Mouse (Mus musculus): Measurements from ENCODE around the gene Nxpe4.
"Not testable (repeated sequence)": the region's sequence is repeated elsewhere in the genome, so short reads cannot be mapped to it uniquely, and the experiment has no call there.

The Nxpe4 gene

GRCm38 (mm10) chr9:48240431-48240830 lies 78.6 kb downstream of the Nxpe4 start:
- DNase-seq (ENCODE audit: low read depth), result no peak

- no peak for DNase-seq (ENCODE audit: low read depth)
These were observed 80.0 kb downstream of the Nxpe4 start for GRCm38 (mm10) chr9:48241791-48242190.

DNA sequence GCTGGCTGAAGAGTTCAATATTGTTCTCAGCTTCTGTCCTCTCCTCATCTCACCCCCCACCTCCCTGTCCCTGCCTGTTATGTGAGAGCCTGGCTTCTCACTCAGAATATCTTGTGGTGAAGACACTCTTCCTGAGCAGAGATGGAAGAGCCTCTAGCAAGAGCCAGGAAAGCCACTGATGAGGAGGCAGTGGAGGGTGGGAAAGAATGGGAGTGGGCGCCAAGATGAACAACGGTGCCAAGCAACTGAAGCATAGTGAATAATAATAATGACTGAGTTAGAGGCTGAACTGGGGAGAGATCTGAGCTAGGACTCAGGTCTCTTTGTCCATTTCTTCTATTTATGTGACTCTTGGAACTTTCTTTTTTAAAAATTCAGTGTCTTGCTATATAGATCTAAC lies 80.9 kb downstream of the Nxpe4 start:
- no peak for DNase-seq (ENCODE audit: low read depth)

GRCm38 (mm10) chr9:48244175-48244574 lies 82.4 kb downstream of the Nxpe4 start:
- no peak for DNase-seq (ENCODE audit: low read depth)

- no peak for DNase-seq (ENCODE audit: low read depth)
These were observed 83.7 kb downstream of the Nxpe4 start for GRCm38 (mm10) chr9:48245525-48245924.

- no peak for DNase-seq (ENCODE audit: low read depth)
These were observed 85.5 kb downstream of the Nxpe4 start for GRCm38 (mm10) chr9:48247276-48247675.

DNA sequence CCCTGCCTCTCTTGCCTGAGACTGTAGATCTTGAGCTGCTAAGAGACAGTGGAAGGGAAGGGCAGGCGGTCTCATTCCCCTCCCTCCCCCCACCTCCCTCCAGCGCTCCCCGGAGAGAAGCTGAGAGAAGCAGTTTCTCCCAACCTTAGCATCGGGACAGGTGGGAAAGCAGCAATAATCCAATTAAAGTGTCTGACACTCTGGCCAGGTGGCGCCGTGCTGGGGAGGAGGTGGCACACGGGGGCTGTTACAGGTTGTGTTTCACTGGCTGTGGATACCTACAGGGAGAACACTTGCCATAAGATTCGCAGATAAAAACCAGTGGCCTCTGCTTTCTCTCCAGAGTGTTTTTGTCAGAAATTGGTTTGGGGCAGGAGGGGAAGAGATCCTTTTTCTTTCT lies 90.4 kb downstream of the Nxpe4 start:
- DNase-seq (ENCODE audit: low read depth), result no peak

DNA sequence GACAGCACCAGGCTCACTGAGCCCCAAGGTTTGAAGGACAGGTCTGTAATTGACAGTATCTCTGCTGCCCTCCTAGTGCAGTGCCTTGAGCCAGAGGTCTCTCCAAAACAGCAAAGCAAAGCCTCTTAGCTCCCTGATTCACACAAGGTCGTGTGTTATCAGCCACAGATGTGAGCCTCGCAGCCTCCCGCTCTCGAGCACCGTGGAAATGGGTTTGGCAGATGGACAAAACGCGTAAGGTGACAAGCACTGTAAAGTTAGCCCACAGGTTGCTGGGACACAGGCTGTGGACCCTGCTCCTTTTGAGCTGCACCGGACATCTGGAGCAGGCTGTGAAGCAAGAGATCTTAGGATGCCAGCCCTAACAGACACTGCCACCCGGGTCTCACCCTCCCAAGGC lies 95.2 kb downstream of the Nxpe4 start:
- DNase-seq (ENCODE audit: low read depth), result no peak

GRCm38 (mm10) chr9:48257741-48258423 lies 96.1 kb downstream of the Nxpe4 start:
- DNase-seq (ENCODE audit: low read depth), result no peak

DNA sequence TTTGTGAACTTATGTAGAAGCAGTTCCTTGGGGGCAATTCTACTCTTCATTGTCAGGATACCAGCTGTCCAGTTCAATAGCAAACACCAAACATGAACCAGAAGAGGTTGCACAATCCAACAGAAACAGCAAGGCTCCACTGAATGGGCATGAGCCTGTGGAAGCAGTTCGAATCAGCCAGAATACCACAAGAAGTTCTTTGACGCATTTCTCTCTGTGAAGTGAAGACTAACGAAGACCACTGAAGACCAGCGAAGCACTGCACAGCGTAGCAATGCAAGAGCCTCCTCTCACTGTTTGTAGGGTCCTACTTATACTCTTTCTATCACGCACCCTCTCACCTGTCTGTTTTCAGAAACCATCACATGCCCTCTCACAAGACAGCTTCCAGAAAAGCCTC lies 102.8 kb downstream of the Nxpe4 start:
- no peak for DNase-seq (ENCODE audit: low read depth)

DNA sequence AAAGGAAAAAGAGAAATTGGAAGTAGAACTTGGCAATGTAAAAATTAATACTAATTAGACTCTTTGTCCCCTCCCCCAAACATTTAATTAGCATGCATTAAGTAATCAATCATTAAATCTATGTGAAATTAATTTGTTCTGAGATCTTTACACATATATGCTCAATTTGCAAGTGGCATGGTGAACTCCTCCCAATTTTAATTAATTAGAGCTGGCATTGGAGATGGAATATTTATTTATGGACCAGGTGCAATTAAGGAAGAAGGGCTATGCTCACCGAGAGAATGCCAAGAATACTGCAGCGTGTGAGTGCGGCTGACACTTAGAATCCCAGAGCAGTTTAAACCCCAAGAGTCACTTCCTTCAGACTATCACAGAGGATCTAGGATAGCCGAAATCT lies 103.7 kb downstream of the Nxpe4 start:
- no peak for DNase-seq (ENCODE audit: low read depth)

DNA sequence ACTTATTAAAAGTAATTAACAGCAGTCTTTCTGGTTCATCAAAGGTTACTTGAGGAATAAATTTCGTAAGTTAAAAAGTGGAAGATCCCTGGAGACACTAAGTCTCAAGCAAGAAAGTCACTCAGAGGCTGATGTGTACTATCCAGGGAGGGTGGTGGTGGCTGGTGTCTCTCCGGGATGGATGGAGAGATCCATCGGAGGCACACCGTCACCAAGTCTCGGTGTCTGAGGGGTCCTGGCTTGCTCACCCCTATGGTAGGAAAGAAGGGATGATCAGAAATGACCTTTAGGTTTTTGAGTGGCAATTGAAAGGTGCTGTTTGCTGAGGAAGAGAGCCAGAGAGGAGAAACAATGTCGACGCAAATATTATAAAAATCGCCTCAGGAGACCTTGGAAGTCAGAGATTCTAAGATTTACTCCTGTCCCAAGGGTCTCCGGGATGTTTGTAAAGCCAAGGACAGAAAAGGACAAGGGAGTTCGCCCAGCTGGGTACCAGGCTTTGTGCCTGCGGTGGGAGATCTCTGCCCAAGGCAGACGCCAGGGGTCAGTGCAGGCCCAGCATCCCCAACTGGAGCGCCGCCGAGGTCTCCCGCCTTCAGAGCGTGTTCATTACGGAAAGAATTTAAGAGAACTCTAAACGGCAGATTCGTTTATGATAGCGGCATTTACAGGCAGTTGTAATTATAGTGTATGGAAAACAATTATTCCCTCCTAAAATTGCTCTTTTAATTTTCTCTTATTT lies 104.6 kb downstream of the Nxpe4 start:
- DNase-seq (ENCODE audit: low read depth), result peak; percentile 31

- no peak for DNase-seq (ENCODE audit: low read depth)
These were observed 105.2 kb downstream of the Nxpe4 start for GRCm38 (mm10) chr9:48267028-48267441.

- no peak for DNase-seq (ENCODE audit: low read depth)
These were observed 106.1 kb downstream of the Nxpe4 start for GRCm38 (mm10) chr9:48267960-48268359.

GRCm38 (mm10) chr9:48276831-48277230 lies 115.0 kb downstream of the Nxpe4 start:
- no peak for DNase-seq (ENCODE audit: low read depth)

DNA sequence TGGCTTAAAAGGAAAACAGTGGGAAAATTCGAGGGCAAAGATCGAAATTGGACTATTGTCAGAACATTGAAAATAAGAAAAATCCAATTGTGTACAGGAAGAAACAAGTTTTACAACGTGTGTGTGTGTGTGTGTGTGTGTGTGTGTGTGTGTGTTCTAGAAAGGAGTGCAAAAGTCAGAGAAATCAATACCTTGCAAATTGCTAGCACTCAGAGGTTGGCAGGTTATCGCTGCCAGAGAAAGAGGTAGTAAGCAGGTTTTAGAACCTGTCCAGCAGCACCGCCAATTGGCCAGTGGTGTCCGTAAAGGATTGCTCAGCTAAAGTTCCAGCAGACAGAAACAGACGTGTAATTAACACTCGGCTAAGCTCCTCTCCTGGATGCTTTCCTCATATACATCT lies 122.4 kb downstream of the Nxpe4 start:
- no peak for DNase-seq (ENCODE audit: low read depth)

GRCm38 (mm10) chr9:48290281-48290680 lies 128.5 kb downstream of the Nxpe4 start:
- no peak for DNase-seq (ENCODE audit: low read depth)

- DNase-seq (ENCODE audit: low read depth), result no peak
These were observed 132.9 kb downstream of the Nxpe4 start for GRCm38 (mm10) chr9:48294754-48295153.

GRCm38 (mm10) chr9:48298983-48299382 lies 137.2 kb downstream of the Nxpe4 start:
- DNase-seq (ENCODE audit: low read depth), result no peak

GRCm38 (mm10) chr9:48303564-48303963 lies 141.7 kb downstream of the Nxpe4 start:
- not testable (repeated sequence) for DNase-seq (ENCODE audit: low read depth)

- no peak for DNase-seq (ENCODE audit: low read depth)
These were observed 149.4 kb downstream of the Nxpe4 start for GRCm38 (mm10) chr9:48311241-48311640.

GRCm38 (mm10) chr9:48314194-48314593 lies 152.4 kb downstream of the Nxpe4 start:
- DNase-seq (ENCODE audit: low read depth), result no peak

DNA sequence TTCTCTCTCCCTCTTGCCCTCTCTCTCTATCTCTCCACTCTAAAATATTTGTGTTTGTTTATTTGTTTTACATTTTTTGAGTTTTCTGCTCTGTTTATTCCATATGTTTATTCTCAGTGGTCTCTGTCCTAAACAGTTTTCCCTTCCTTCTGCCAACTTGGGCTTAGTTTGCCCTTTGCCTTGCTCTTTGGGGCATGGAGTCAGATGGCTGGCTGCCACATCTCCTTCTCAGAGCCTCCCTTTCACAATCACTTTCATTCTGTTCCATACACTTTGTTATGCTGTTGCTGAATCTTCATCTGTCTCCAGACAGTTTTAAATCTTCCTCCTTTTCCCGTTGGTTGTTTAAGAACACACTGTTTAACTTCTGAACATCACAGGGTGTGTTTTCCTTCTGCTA lies 154.0 kb downstream of the Nxpe4 start:
- DNase-seq (ENCODE audit: low read depth), result no peak

GRCm38 (mm10) chr9:48326338-48326737 lies 164.5 kb downstream of the Nxpe4 start:
- no peak for DNase-seq (ENCODE audit: low read depth)
